Mouse (Mus musculus): ENCODE measurements around the gene Ccdc113.

Gene Ccdc113

GRCm38 (mm10) chr8:95533584-95534387, at the start of gene Ccdc113:
TSS of gene Ccdc113 (plus strand) at chr8:95534085.
- DNase-seq (ENCODE audit: low read depth) = no peak

GRCm38 (mm10) chr8:95487800-95488697, 45.8 kb upstream of the Ccdc113 start:
- no peak for DNase-seq (ENCODE audit: low read depth)

GRCm38 (mm10) chr8:95488698-95489332, 45.1 kb upstream of the Ccdc113 start:
- DNase-seq (ENCODE audit: low read depth) = no peak

GRCm38 (mm10) chr8:95490006-95490405, 43.9 kb upstream of the Ccdc113 start, which contains the start of gene Csnk2a2:
TSS of gene Csnk2a2 (minus strand) at chr8:95490039.
- DNase-seq (ENCODE audit: low read depth) = no peak

- DNase-seq (ENCODE audit: low read depth) = no peak
These were observed 41.8 kb upstream of the Ccdc113 start for GRCm38 (mm10) chr8:95492057-95492456.

GRCm38 (mm10) chr8:95495444-95495843, 38.4 kb upstream of the Ccdc113 start:
- DNase-seq (ENCODE audit: low read depth) = no peak

- no peak for DNase-seq (ENCODE audit: low read depth)
These were observed 37.5 kb upstream of the Ccdc113 start for GRCm38 (mm10) chr8:95496420-95496819.

GRCm38 (mm10) chr8:95497821-95498220, 36.1 kb upstream of the Ccdc113 start:
- no peak for DNase-seq (ENCODE audit: low read depth)

GRCm38 (mm10) chr8:95499266-95500064, 34.4 kb upstream of the Ccdc113 start:
- DNase-seq (ENCODE audit: low read depth) = no peak

GRCm38 (mm10) chr8:95500436-95500835, 33.4 kb upstream of the Ccdc113 start:
- DNase-seq (ENCODE audit: low read depth) = no peak

- DNase-seq (ENCODE audit: low read depth) = no peak
These were observed 31.5 kb upstream of the Ccdc113 start for GRCm38 (mm10) chr8:95502431-95502830.

- DNase-seq (ENCODE audit: low read depth) = no peak
These were observed 29.1 kb upstream of the Ccdc113 start for GRCm38 (mm10) chr8:95504835-95505234.

- no peak for DNase-seq (ENCODE audit: low read depth)
These were observed 28.3 kb upstream of the Ccdc113 start for GRCm38 (mm10) chr8:95505606-95506005.

- no peak for DNase-seq (ENCODE audit: low read depth)
These were observed 27.6 kb upstream of the Ccdc113 start for GRCm38 (mm10) chr8:95506245-95506644.

- DNase-seq (ENCODE audit: low read depth) = no peak
These were observed 21.6 kb upstream of the Ccdc113 start for GRCm38 (mm10) chr8:95512257-95512656.

- DNase-seq (ENCODE audit: low read depth) = peak; percentile 66
These were observed 20.7 kb upstream of the Ccdc113 start for GRCm38 (mm10) chr8:95513219-95513618.

GRCm38 (mm10) chr8:95516928-95517327, 17.0 kb upstream of the Ccdc113 start:
- no peak for DNase-seq (ENCODE audit: low read depth)

- DNase-seq (ENCODE audit: low read depth) = no peak
These were observed 9.9 kb upstream of the Ccdc113 start for GRCm38 (mm10) chr8:95523991-95524390.

GRCm38 (mm10) chr8:95528194-95528593, 5.7 kb upstream of the Ccdc113 start:
- no peak for DNase-seq (ENCODE audit: low read depth)

GRCm38 (mm10) chr8:95528750-95529310, 5.1 kb upstream of the Ccdc113 start:
- DNase-seq (ENCODE audit: low read depth) = no peak

GRCm38 (mm10) chr8:95532206-95532605, 1.7 kb upstream of the Ccdc113 start:
- no peak for DNase-seq (ENCODE audit: low read depth)
